Mouse (Mus musculus): ENCODE results near the gene Cyp2c70. TPM values are rescaled to one million over a fixed set of nuclear protein-coding genes. Genes with fewer than 3 reads are reported as not detected.

The Cyp2c70 gene
- polyA plus RNA-seq (2015; fragmentation: Nextera tagmentation; extraction: Ambion mirVana): 0.90 and 1.4 TPM in 2 replicates

DNA sequence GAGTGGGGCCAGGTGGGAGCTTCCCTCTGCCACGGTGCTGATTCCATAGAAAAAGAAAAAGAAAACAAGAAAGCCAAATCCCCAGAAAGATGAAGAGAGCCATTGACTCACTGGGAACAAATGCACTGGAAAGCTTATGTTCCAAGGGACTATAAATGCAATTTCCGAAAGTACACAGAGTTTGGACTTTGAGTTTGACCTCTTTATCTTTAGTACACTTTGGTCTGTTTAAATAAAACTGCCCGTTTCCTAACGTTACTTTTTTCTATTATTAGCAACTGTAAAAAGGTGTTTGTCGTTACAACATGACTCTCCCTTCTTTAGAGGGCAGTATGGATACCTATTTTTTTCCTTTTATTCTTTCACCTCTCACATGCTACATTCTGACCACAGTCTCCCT is at the start of gene Cyp2c70:
Cyp2c70 (minus strand) TSS at position 174 of the 400 bp plus-strand sequence.

Other genes starting within 250 kb of the Cyp2c70 start
- 1.1 and 1.7 TPM in 2 replicates for gene Cyp2c37, start 194.9 kb downstream of the Cyp2c70 start, polyA plus RNA-seq (2015; fragmentation: Nextera tagmentation; extraction: Ambion mirVana)
- gene Cyp2c54, start 113.5 kb downstream of the Cyp2c70 start, polyA plus RNA-seq (2015; fragmentation: Nextera tagmentation; extraction: Ambion mirVana): 0.19 and 0.55 TPM in 2 replicates
- 0.08 TPM in 1 of 2 replicates, not detected in the other for gene Cyp2c50, start 97.6 kb downstream of the Cyp2c70 start, polyA plus RNA-seq (2015; fragmentation: Nextera tagmentation; extraction: Ambion mirVana)
- gene Pdlim1, start 84.5 kb upstream of the Cyp2c70 start, polyA plus RNA-seq (2015; fragmentation: Nextera tagmentation; extraction: Ambion mirVana): 39.0 and 42.3 TPM in 2 replicates